Mouse (Mus musculus): ENCODE results near the gene Dnase2a. TPM values are rescaled to one million over a fixed set of nuclear protein-coding genes. Genes with fewer than 3 reads are reported as not detected.
"Not testable (repeated sequence)": the region's sequence is repeated elsewhere in the genome, so short reads cannot be mapped to it uniquely, and the experiment has no call there.

Dnase2a gene
- polyA plus RNA-seq, 1 experiment from 2014 or later: 5.5 TPM

- not testable (repeated sequence) for H3K27ac ChIP-seq (replicated peaks in 1 of 2; ENCODE audit: control insufficient read depth in 1 of 2, insufficient read depth in 1 of 2, low read depth in 2 of 2, low read length in 2 of 2); ATAC-seq (ENCODE audit: insufficient number of reproducible peaks, insufficient read depth, low FRiP score, low read depth); H3K36me3 ChIP-seq (ENCODE audit: control insufficient read depth, insufficient read depth, low read length); H3K9me3 ChIP-seq (ENCODE audit: control insufficient read depth, low read length)
- WGBS: 30% methylated on average over 6 of the region's 7 CpGs
- peaks cover 44% of the 10 kb centered on the region for H3K27me3 ChIP-seq (ENCODE audit: control insufficient read depth, insufficient read depth, low read length)
- peak overlapping the region; percentile 21 to 51 for H3K4me3 ChIP-seq (ENCODE audit: control insufficient read depth in 1 of 2, insufficient read depth in 1 of 2, low read depth in 1 of 2, low read length in 2 of 2)
- peak overlapping the region; percentile 94 for H3K4me2 ChIP-seq (ENCODE audit: low read length)
- H3K9ac ChIP-seq (ENCODE audit: low read length): peak overlapping the region; percentile 48; the same call in 1 of the 2 replicates
- H3K4me1 ChIP-seq (ENCODE audit: control insufficient read depth in 2 of 2, insufficient read depth in 2 of 2, low read length in 2 of 2): peaks cover 5 to 11% of the 10 kb centered on the region in 2 experiments; a peak in 3 of 4 replicates
Observed at GRCm38 (mm10) chr8:84907979-84908378, 381 bp upstream of the Dnase2a start.

GRCm38 (mm10) chr8:84909162-84909767 lies 905 bp downstream of the Dnase2a start:
- WGBS: 49% methylated on average over 20 of the region's 20 CpGs
- Histone ChIP-seq H3K27me3 (ENCODE audit: control insufficient read depth, insufficient read depth, low read length) (peaks cover 54% of the 10 kb centered on the region), H3K4me2 (ENCODE audit: low read length) (peak overlapping the region; percentile 94), H3K4me1 (ENCODE audit: control insufficient read depth in 2 of 2, insufficient read depth in 2 of 2, low read length in 2 of 2) (peaks cover 4 to 11% of the 10 kb centered on the region in 2 experiments; a peak in 2 of 4 replicates), H3K9ac (ENCODE audit: low read length) (peak overlapping the region; percentile 75), H3K9me3 (ENCODE audit: control insufficient read depth, low read length) (peaks cover 4% of the 10 kb centered on the region), H3K27ac (replicated peaks in 1 of 2; ENCODE audit: control insufficient read depth in 1 of 2, insufficient read depth in 1 of 2, low read depth in 2 of 2, low read length in 2 of 2) (no peak overlapping the region), H3K4me3 (ENCODE audit: control insufficient read depth in 1 of 2, insufficient read depth in 1 of 2, low read depth in 1 of 2, low read length in 2 of 2) (peak overlapping the region; percentile 48 to 51), H3K36me3 (ENCODE audit: control insufficient read depth, insufficient read depth, low read length) (no peaks in the 10 kb centered on the region)
- ATAC-seq (ENCODE audit: insufficient number of reproducible peaks, insufficient read depth, low FRiP score, low read depth): no peak; the same call in 1 of the 2 replicates

GRCm38 (mm10) chr8:84909949-84910348 lies 1.6 kb downstream of the Dnase2a start:
- H3K9ac ChIP-seq (ENCODE audit: low read length): no peak overlapping the region
- H3K9me3 ChIP-seq (ENCODE audit: control insufficient read depth, low read length): peaks cover 5% of the 10 kb centered on the region
- no peaks in the 10 kb centered on the region for H3K36me3 ChIP-seq (ENCODE audit: control insufficient read depth, insufficient read depth, low read length)
- H3K4me1 ChIP-seq (ENCODE audit: control insufficient read depth in 2 of 2, insufficient read depth in 2 of 2, low read length in 2 of 2): peaks cover 4 to 11% of the 10 kb centered on the region in 2 experiments; a peak in 2 of 4 replicates
- ATAC-seq (ENCODE audit: insufficient number of reproducible peaks, insufficient read depth, low FRiP score, low read depth): no peak
- 79% methylated on average over 5 of the region's 5 CpGs for WGBS
- H3K4me3 ChIP-seq (ENCODE audit: control insufficient read depth in 1 of 2, insufficient read depth in 1 of 2, low read depth in 1 of 2, low read length in 2 of 2): no peak overlapping the region
- H3K4me2 ChIP-seq (ENCODE audit: low read length): no peak overlapping the region
- H3K27ac ChIP-seq (replicated peaks in 1 of 2; ENCODE audit: control insufficient read depth in 1 of 2, insufficient read depth in 1 of 2, low read depth in 2 of 2, low read length in 2 of 2): no peak overlapping the region
- peaks cover 50% of the 10 kb centered on the region for H3K27me3 ChIP-seq (ENCODE audit: control insufficient read depth, insufficient read depth, low read length)

- peaks cover 4 to 11% of the 10 kb centered on the region in 2 experiments; a peak in 2 of 4 replicates for H3K4me1 ChIP-seq (ENCODE audit: control insufficient read depth in 2 of 2, insufficient read depth in 2 of 2, low read length in 2 of 2)
- 83% methylated on average over 6 of the region's 6 CpGs for WGBS
- peaks cover 53% of the 10 kb centered on the region for H3K27me3 ChIP-seq (ENCODE audit: control insufficient read depth, insufficient read depth, low read length)
- H3K9me3 ChIP-seq (ENCODE audit: control insufficient read depth, low read length): peaks cover 5% of the 10 kb centered on the region
- H3K9ac ChIP-seq (ENCODE audit: low read length): no peak overlapping the region
- no peak overlapping the region for H3K27ac ChIP-seq (replicated peaks in 1 of 2; ENCODE audit: control insufficient read depth in 1 of 2, insufficient read depth in 1 of 2, low read depth in 2 of 2, low read length in 2 of 2)
- H3K36me3 ChIP-seq (ENCODE audit: control insufficient read depth, insufficient read depth, low read length): no peaks in the 10 kb centered on the region
- no peak overlapping the region for H3K4me3 ChIP-seq (ENCODE audit: control insufficient read depth in 1 of 2, insufficient read depth in 1 of 2, low read depth in 1 of 2, low read length in 2 of 2)
- H3K4me2 ChIP-seq (ENCODE audit: low read length): no peak overlapping the region
- ATAC-seq (ENCODE audit: insufficient number of reproducible peaks, insufficient read depth, low FRiP score, low read depth): no peak
Observed at GRCm38 (mm10) chr8:84910551-84910950, 2.2 kb downstream of the Dnase2a start.

- H3K9me3 ChIP-seq (ENCODE audit: control insufficient read depth, low read length): peaks cover 5% of the 10 kb centered on the region
- no peak overlapping the region for H3K9ac ChIP-seq (ENCODE audit: low read length)
- H3K27me3 ChIP-seq (ENCODE audit: control insufficient read depth, insufficient read depth, low read length): peaks cover 66% of the 10 kb centered on the region
- H3K36me3 ChIP-seq (ENCODE audit: control insufficient read depth, insufficient read depth, low read length): no peaks in the 10 kb centered on the region
- no peak overlapping the region for H3K27ac ChIP-seq (replicated peaks in 1 of 2; ENCODE audit: control insufficient read depth in 1 of 2, insufficient read depth in 1 of 2, low read depth in 2 of 2, low read length in 2 of 2)
- H3K4me1 ChIP-seq (ENCODE audit: control insufficient read depth in 2 of 2, insufficient read depth in 2 of 2, low read length in 2 of 2): peaks cover 4 to 11% of the 10 kb centered on the region in 2 experiments; a peak in 2 of 4 replicates
- no peak overlapping the region for H3K4me2 ChIP-seq (ENCODE audit: low read length)
- no peak overlapping the region for H3K4me3 ChIP-seq (ENCODE audit: control insufficient read depth in 1 of 2, insufficient read depth in 1 of 2, low read depth in 1 of 2, low read length in 2 of 2)
- WGBS: 75% methylated on average over 9 of the region's 9 CpGs
- no peak for ATAC-seq (ENCODE audit: insufficient number of reproducible peaks, insufficient read depth, low FRiP score, low read depth)
Observed at GRCm38 (mm10) chr8:84911854-84912253, 3.5 kb downstream of the Dnase2a start.

GRCm38 (mm10) chr8:84912391-84912790 lies 4.0 kb downstream of the Dnase2a start:
- Histone ChIP-seq H3K27me3 (ENCODE audit: control insufficient read depth, insufficient read depth, low read length) (peaks cover 67% of the 10 kb centered on the region), H3K9ac (ENCODE audit: low read length) (peak overlapping the region; percentile 52), H3K4me2 (ENCODE audit: low read length) (peak overlapping the region; percentile 87), H3K36me3 (ENCODE audit: control insufficient read depth, insufficient read depth, low read length) (no peaks in the 10 kb centered on the region), H3K9me3 (ENCODE audit: control insufficient read depth, low read length) (peaks cover 5% of the 10 kb centered on the region), H3K4me1 (ENCODE audit: control insufficient read depth in 2 of 2, insufficient read depth in 2 of 2, low read length in 2 of 2) (peaks cover 4 to 11% of the 10 kb centered on the region in 2 experiments; a peak in 2 of 4 replicates), H3K4me3 (ENCODE audit: control insufficient read depth in 1 of 2, insufficient read depth in 1 of 2, low read depth in 1 of 2, low read length in 2 of 2) (peak overlapping the region; percentile 45 to 49; a peak in 3 of 4 replicates), H3K27ac (replicated peaks in 1 of 2; ENCODE audit: control insufficient read depth in 1 of 2, insufficient read depth in 1 of 2, low read depth in 2 of 2, low read length in 2 of 2) (no peak overlapping the region)
- no peak for ATAC-seq (ENCODE audit: insufficient number of reproducible peaks, insufficient read depth, low FRiP score, low read depth)
- 15% methylated on average over 27 of the region's 27 CpGs for WGBS

GRCm38 (mm10) chr8:84912895-84913501 lies 4.6 kb downstream of the Dnase2a start:
- peak overlapping the region; percentile 87 for H3K4me2 ChIP-seq (ENCODE audit: low read length)
- 2% methylated on average over 55 of the region's 55 CpGs for WGBS
- ATAC-seq (ENCODE audit: insufficient number of reproducible peaks, insufficient read depth, low FRiP score, low read depth): peak; percentile 55; the same call in 1 of the 2 replicates
- peak overlapping the region; percentile 52 for H3K9ac ChIP-seq (ENCODE audit: low read length)
- peak overlapping the region; percentile 45 to 49 for H3K4me3 ChIP-seq (ENCODE audit: control insufficient read depth in 1 of 2, insufficient read depth in 1 of 2, low read depth in 1 of 2, low read length in 2 of 2)
- peaks cover 71% of the 10 kb centered on the region for H3K27me3 ChIP-seq (ENCODE audit: control insufficient read depth, insufficient read depth, low read length)
- H3K9me3 ChIP-seq (ENCODE audit: control insufficient read depth, low read length): peaks cover 5% of the 10 kb centered on the region
- H3K27ac ChIP-seq (replicated peaks in 1 of 2; ENCODE audit: control insufficient read depth in 1 of 2, insufficient read depth in 1 of 2, low read depth in 2 of 2, low read length in 2 of 2): no peak overlapping the region
- no peaks in the 10 kb centered on the region for H3K36me3 ChIP-seq (ENCODE audit: control insufficient read depth, insufficient read depth, low read length)
- H3K4me1 ChIP-seq (ENCODE audit: control insufficient read depth in 2 of 2, insufficient read depth in 2 of 2, low read length in 2 of 2): peaks cover 3 to 11% of the 10 kb centered on the region in 2 experiments; a peak in 2 of 4 replicates

Measured in heart, embryonic 14.5 days (tissue).